Mouse (Mus musculus) CH12.LX (cell line): ENCODE data around the gene Bean1. TPM values are rescaled to one million over a fixed set of nuclear protein-coding genes. Genes with fewer than 3 reads are reported as not detected.

ENCODE experiments used
- DNase-seq: peaks from one replicate; pipeline ENCODE4 v3.0.0-alpha.2; 2013; ENCODE audit errors: extremely low read depth
- H3K27ac ChIP-seq: 2 replicates; pipeline ENCODE4 v1.5.1; 2012; ENCODE audit warnings: low read depth, mild to moderate bottlenecking, control low read depth, moderate library complexity; ENCODE audit not compliant: insufficient read depth
- H3K27me3 ChIP-seq: replicated peaks from 2 replicates; pipeline ENCODE3; 2012; ENCODE audit warnings: inconsistent platforms
- H3K36me3 ChIP-seq, 2 experiments: replicated peaks in 1 of 2; 2 replicates each; pipeline versions ENCODE3 to v1.6.1; 2012; ENCODE audit warnings: inconsistent platforms in 1 of 2, low read length in 1 of 2, mild to moderate bottlenecking in 1 of 2, mixed read lengths in 1 of 2, moderate library complexity in 1 of 2; ENCODE audit not compliant: control insufficient read depth in 1 of 2, insufficient read depth in 1 of 2
- H3K4me1 ChIP-seq, 2 experiments: 2 replicates each; pipeline ENCODE4 v1.6.1; 2012; ENCODE audit warnings: inconsistent platforms in 1 of 2, moderate library complexity in 1 of 2; ENCODE audit not compliant: insufficient read depth in 2 of 2, control insufficient read depth in 1 of 2
- H3K4me2 ChIP-seq: 2 replicates; pipeline ENCODE4 v1.6.1; 2012; ENCODE audit warnings: low read depth, mild to moderate bottlenecking, control low read depth; ENCODE audit not compliant: poor library complexity, insufficient read depth, severe bottlenecking
- H3K4me3 ChIP-seq, 3 experiments: fragments of 150-350 bp in 1 of 3; sonication (generic) in 1 of 3; replicated peaks in 1 of 3; 2 replicates each; pipeline versions ENCODE3 to v1.5.1; 2011 to 2012; ENCODE audit warnings: low read depth in 2 of 3, low read length in 2 of 3, mild to moderate bottlenecking in 2 of 3, moderate library complexity in 2 of 3, control low read depth in 1 of 3, improper control_type of control experiment in 1 of 3, inconsistent platforms in 1 of 3, mixed read lengths in 1 of 3; ENCODE audit not compliant: poor library complexity in 1 of 3
- H3K79me2 ChIP-seq: replicated peaks from 2 replicates; pipeline ENCODE4 v1.6.1; 2012; ENCODE audit warnings: mild to moderate bottlenecking, moderate library complexity; ENCODE audit not compliant: control insufficient read depth, poor library complexity, insufficient read depth, severe bottlenecking; ENCODE audit errors: extremely low read depth
- H3K9ac ChIP-seq: 2 replicates; pipeline ENCODE4 v1.6.1; 2012; ENCODE audit warnings: low read depth, mild to moderate bottlenecking, control low read depth, moderate library complexity; ENCODE audit not compliant: insufficient read depth
- H3K9me3 ChIP-seq: replicated peaks from 2 replicates; pipeline ENCODE3; 2012; ENCODE audit warnings: low read length, inconsistent platforms, mixed read lengths
- BHLHE40 ChIP-seq: IDR thresholded peaks from 2 replicates; pipeline ENCODE4 v1.6.1; 2011; ENCODE audit warnings: mild to moderate bottlenecking, low read depth, low read length, improper control_type of control experiment
- CHD2 ChIP-seq: IDR thresholded peaks from 2 replicates; pipeline ENCODE4 v1.6.1; 2011; ENCODE audit warnings: low read length, improper control_type of control experiment
- CTCF ChIP-seq, 2 experiments: IDR thresholded peaks in 1 of 2; conservative IDR thresholded peaks in 1 of 2; 2 replicates each; pipeline ENCODE4 v1.5.1; 2011 to 2012; ENCODE audit warnings: low read depth in 2 of 2, low read length in 2 of 2, improper control_type of control experiment in 1 of 2, inconsistent platforms in 1 of 2, mild to moderate bottlenecking in 1 of 2, moderate library complexity in 1 of 2
- E2F4 ChIP-seq: IDR thresholded peaks from 2 replicates; pipeline ENCODE4 v1.6.1; 2011; ENCODE audit warnings: low read depth, low read length, improper control_type of control experiment; ENCODE audit not compliant: insufficient replicate concordance
- ETS1 ChIP-seq: conservative IDR thresholded peaks from 2 replicates; pipeline ENCODE4 v1.6.1; 2012; ENCODE audit warnings: low read depth, mild to moderate bottlenecking, inconsistent platforms, low read length, improper control_type of control experiment, moderate library complexity
- GABPA ChIP-seq: IDR thresholded peaks from 2 replicates; pipeline ENCODE4 v1.6.1; 2012; ENCODE audit warnings: low read depth, low read length, improper control_type of control experiment, inconsistent platforms; ENCODE audit not compliant: insufficient replicate concordance
- HCFC1 ChIP-seq: IDR thresholded peaks from 2 replicates; pipeline ENCODE4 v1.6.1; 2012; ENCODE audit warnings: low read depth, mild to moderate bottlenecking, inconsistent platforms, low read length, improper control_type of control experiment
- KAT2A ChIP-seq: IDR thresholded peaks from 2 replicates; pipeline ENCODE4 v1.6.1; 2012; ENCODE audit warnings: low read length, improper control_type of control experiment, inconsistent platforms; ENCODE audit not compliant: insufficient replicate concordance
- MAFK ChIP-seq: IDR thresholded peaks from 2 replicates; pipeline ENCODE4 v1.6.1; 2011; ENCODE audit warnings: low read length, improper control_type of control experiment; ENCODE audit not compliant: insufficient replicate concordance
- MAZ ChIP-seq: IDR thresholded peaks from 2 replicates; pipeline ENCODE4 v1.6.1; 2012; ENCODE audit warnings: low read depth, mild to moderate bottlenecking, inconsistent platforms, low read length, improper control_type of control experiment, moderate library complexity
- MEF2A ChIP-seq: IDR thresholded peaks from 2 replicates; pipeline ENCODE4 v1.6.1; 2014; ENCODE audit warnings: low read depth, mild to moderate bottlenecking, inconsistent platforms, low read length, improper control_type of control experiment, borderline replicate concordance
- MYC ChIP-seq: IDR thresholded peaks from 2 replicates; pipeline ENCODE4 v1.6.1; 2011; ENCODE audit warnings: low read depth, mild to moderate bottlenecking, improper control_type of control experiment, low read length
- PAX5 ChIP-seq: IDR thresholded peaks from 2 replicates; pipeline ENCODE4 v1.6.1; 2012; ENCODE audit warnings: low read length, inconsistent platforms, mixed read lengths
- RAD21 ChIP-seq: IDR thresholded peaks from 2 replicates; pipeline ENCODE4 v1.6.1; 2011; ENCODE audit warnings: low read depth, mild to moderate bottlenecking, low read length, improper control_type of control experiment, moderate library complexity
- RCOR1 ChIP-seq: conservative IDR thresholded peaks from 2 replicates; pipeline ENCODE4 v1.6.1; 2012; ENCODE audit warnings: low read depth, mild to moderate bottlenecking, inconsistent platforms, low read length, improper control_type of control experiment
- SMC3 ChIP-seq: IDR thresholded peaks from 2 replicates; pipeline ENCODE4 v1.6.1; 2011; ENCODE audit warnings: low read depth, low read length, improper control_type of control experiment
- TCF12 ChIP-seq: IDR thresholded peaks from 2 replicates; pipeline ENCODE4 v1.6.1; 2014; ENCODE audit warnings: low read depth, mild to moderate bottlenecking, inconsistent platforms, low read length, improper control_type of control experiment
- UBTF ChIP-seq: IDR thresholded peaks from 2 replicates; pipeline ENCODE4 v1.6.1; 2012; ENCODE audit warnings: low read depth, mild to moderate bottlenecking, inconsistent platforms, low read length, improper control_type of control experiment, moderate library complexity
- ZC3H11A ChIP-seq: IDR thresholded peaks from 2 replicates; pipeline ENCODE4 v1.6.1; 2012; ENCODE audit warnings: low read depth, mild to moderate bottlenecking, inconsistent platforms, low read length, improper control_type of control experiment
- ZKSCAN1 ChIP-seq: IDR thresholded peaks from 2 replicates; pipeline ENCODE4 v1.6.1; 2012; ENCODE audit warnings: low read depth, inconsistent platforms, low read length, improper control_type of control experiment, borderline replicate concordance
- dilution Hi-C: fragments of 300-500 bp; cut with MboI; formaldehyde crosslinking; loops from 2 replicates; pipeline ENCODE4 v1.14.3; 2020; ENCODE audit warnings: low sequenced_read_pairs; ENCODE audit not compliant: extremely low pct_unique_long_range_greater_than_20kb, extremely low pct_ligation_motif_present
- in situ Hi-C: fragments of 300-500 bp; cut with MboI; formaldehyde crosslinking; loops from 3 replicates; pipeline ENCODE4 v1.14.3; 2019; ENCODE audit warnings: low sequenced_read_pairs, low pct_ligation_motif_present, low pct_unique_long_range_greater_than_20kb, mixed read lengths
- polyA plus RNA-seq: library from polyadenylated mRNA; unstranded; fragments of >175 nt; gene quantifications from 2 replicates; pipeline ENCODE4 v1.2.1, GENCODE M21; 2012; ENCODE audit warnings: low read depth; ENCODE audit not compliant: insufficient read length
- total RNA-seq, 2 experiments: library from RNA; depleted of rRNA; stranded (reverse); fragments of 300-350 nt in 1 of 2; fragments of >200 nt in 1 of 2; gene quantifications; 2 replicates each; pipeline ENCODE4 v1.2.3; 2012 to 2014

Gene Bean1
- total RNA-seq (2012; rRNA removed) = not detected in 2 replicates
- not detected in 2 replicates for total RNA-seq (2014; rRNA removed)
- polyA plus RNA-seq = not detected in 2 replicates

DNA sequence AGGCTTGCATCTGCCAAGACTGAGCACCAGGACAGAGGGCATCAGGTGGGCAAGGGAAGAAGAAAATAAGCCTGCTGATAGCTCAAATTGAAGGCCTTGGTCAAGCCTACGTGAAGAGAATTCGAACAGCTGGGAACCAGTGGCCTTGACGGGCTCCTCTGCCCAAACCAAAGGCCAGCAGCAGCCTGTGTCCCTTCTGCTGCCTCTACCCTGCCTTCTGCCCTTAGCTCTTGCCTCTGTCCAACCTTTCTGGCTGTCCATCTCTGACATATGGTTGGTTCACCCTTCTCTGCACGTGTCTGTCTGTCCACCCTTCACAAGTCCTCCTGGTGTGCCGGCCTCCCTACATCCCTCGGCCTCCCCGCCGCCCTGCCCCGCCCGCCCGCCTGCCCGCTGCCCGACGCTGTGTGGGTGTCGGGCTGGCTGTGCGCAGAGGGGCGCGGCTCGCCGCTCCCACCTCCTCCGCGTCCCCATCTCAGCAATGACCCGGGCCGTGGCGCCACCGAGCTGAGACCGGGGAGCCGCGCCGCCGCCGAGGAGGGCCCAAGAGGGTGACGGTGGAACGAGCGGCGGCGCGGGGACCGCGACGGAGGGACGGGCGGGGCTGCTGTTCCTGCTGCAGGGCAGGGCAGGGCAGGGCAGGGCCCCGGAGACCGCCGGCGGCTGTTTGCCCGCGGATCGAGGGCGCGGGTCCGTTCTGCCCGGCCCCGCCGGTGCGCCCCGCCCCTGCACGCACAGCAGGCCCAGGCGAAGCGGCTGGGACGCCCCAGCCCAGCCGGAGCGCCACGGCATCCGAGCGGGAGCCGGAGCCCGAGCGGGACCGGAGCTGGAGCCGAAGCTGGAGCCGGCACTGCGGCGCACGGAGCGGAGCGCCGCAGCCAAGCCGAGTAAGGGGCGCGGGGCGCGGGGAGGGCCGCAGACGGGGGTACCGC lies at the start of gene Bean1:
TSS of gene Bean1 (plus strand) at position 325 of the 932 bp plus-strand sequence.
- peaks cover 13% of the 10 kb centered on the region for H3K9me3 ChIP-seq
- TF ChIP-seq ETS1 (no peak), CHD2 (no peak), BHLHE40 (no peak), RCOR1 (no peak), CTCF (conservative IDR thresholded peaks at IDR 0.05 in 1 of 2, IDR thresholded peaks at IDR 0.05 in 1 of 2; ENCODE audit: low read depth in 2 of 2, low read length in 2 of 2) (no peak), SMC3 (no peak), ZC3H11A (no peak), MAFK (no peak), MYC (no peak), HCFC1 (no peak), TCF12 (no peak), MEF2A (no peak), RAD21 (no peak), UBTF (no peak), KAT2A (no peak), GABPA (no peak), E2F4 (no peak), PAX5 (no peak), MAZ (no peak), ZKSCAN1 (no peak)
- TF ChIP-seq, all 38 proteins: peak for 0
- H3K4me1 ChIP-seq = peaks cover 1 to 3% of the 10 kb centered on the region in 2 experiments; a peak in 3 of 4 replicates
- H3K27me3 ChIP-seq = peaks cover 2% of the 10 kb centered on the region
- dilution Hi-C loops = no loop called here
- no peaks in the 10 kb centered on the region for H3K79me2 ChIP-seq
- H3K4me2 ChIP-seq = no peak within 1 kb of the TSS
- DNase-seq = no peak
- no peak within 1 kb of the TSS for H3K4me3 ChIP-seq
- no peak within 1 kb of the TSS for H3K9ac ChIP-seq
- in situ Hi-C loops = no loop called here
- H3K36me3 ChIP-seq = no peaks in the 10 kb centered on the region
- no peak within 1 kb of the TSS for H3K27ac ChIP-seq
